Mouse (Mus musculus) ovary, adult 2 months (tissue): ENCODE data around the gene Tmem198b. TPM values are rescaled to one million over a fixed set of nuclear protein-coding genes. Genes with fewer than 3 reads are reported as not detected.

Experiments
- polyA plus RNA-seq: library from polyadenylated mRNA; depleted of rRNA; stranded (reverse); fragments of >200 nt; gene quantifications from 2 replicates; pipeline ENCODE4 v1.2.3, GENCODE M21; 2012; rRNA removed

The Tmem198b gene
- 34.2 and 35.6 TPM in 2 replicates for polyA plus RNA-seq

GRCm38 (mm10) chr10:128804271-128805091 is at the start of gene Tmem198b:
Gene Tmem198b, minus strand, starts transcription at chr10:128804370.

GRCm38 (mm10) chr10:128821358-128822056 is 17.3 kb upstream of the Tmem198b start, which contains the start of gene Ormdl2:
Gene Ormdl2, minus strand, starts transcription at chr10:128821645.

DNA sequence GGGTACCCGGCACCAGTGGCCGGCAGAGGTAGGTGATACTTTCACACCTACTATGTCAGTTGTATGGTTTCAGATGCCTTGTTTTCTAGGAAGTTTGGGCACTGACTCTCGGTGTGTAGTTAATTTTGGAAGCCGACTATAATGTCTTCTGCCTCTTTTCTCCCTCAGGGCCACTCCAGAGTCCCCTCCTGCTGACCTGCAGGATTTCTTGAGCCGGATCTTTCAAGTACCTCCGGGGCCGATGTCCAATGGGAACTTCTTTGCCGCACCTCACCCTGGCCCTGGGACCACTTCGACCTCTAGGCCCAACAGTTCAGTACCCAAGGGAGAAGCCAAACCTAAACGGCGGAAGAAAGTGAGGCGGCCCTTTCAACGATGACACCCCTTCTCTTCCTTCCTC is 12.9 kb upstream of the Tmem198b start, which contains the start of gene Sarnp:
Gene Sarnp (plus strand): TSS at position 301 of the 400 bp plus-strand sequence.

DNA sequence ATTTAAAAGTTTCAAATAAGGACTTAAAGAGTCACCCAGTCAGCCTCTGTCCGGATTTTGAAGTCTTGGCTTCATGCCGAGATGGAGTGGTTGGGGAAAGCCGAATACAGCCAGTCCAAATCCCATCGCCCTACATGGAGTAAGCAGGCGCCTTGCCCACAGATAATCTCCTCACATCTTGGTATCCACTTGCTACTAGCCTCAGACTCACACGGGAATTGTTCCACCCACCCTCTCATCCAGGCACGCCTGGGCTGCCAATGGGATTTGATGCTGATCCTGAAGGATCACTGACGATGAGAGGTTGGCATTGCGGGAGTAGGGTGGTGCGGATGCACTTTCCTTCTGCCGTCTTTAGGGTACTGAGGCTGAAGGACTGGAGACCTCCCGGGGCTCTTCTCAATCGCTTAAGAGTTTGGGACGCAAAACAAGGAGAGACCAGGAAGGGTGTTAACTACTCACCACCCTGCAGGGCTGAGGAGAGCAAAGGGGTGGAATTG is 349 bp downstream of the Tmem198b start, which contains the start of gene Dnajc14:
Gene Dnajc14 (plus strand): TSS at position 292 of the 500 bp plus-strand sequence.

GRCm38 (mm10) chr10:128790398-128791124 is 13.6 kb downstream of the Tmem198b start, which contains the start of gene Mmp19:
Gene Mmp19, plus strand, starts transcription at chr10:128790910.

Other genes with a start within 250 kb of the Tmem198b start
- 14.1 and 17.1 TPM in 2 replicates for gene Pa2g4, start 238.4 kb downstream of the Tmem198b start, polyA plus RNA-seq
- gene Erbb3, start 214.7 kb downstream of the Tmem198b start, polyA plus RNA-seq = 6.8 and 6.9 TPM in 2 replicates
- 1,277 and 1,434 TPM in 2 replicates for gene Rps26, start 177.6 kb downstream of the Tmem198b start, polyA plus RNA-seq
- 2.2 and 3.8 TPM in 2 replicates for gene Ikzf4, start 158.4 kb downstream of the Tmem198b start, polyA plus RNA-seq
- gene Suox, start 130.3 kb downstream of the Tmem198b start, polyA plus RNA-seq = 6.7 and 11.9 TPM in 2 replicates
- gene Rab5b, start 108.1 kb downstream of the Tmem198b start, polyA plus RNA-seq = 68.7 and 73.1 TPM in 2 replicates
- 1.5 and 1.9 TPM in 2 replicates for gene Pmel, start 100.2 kb downstream of the Tmem198b start, polyA plus RNA-seq
- gene Cdk2, start 99.3 kb downstream of the Tmem198b start, polyA plus RNA-seq = 17.5 and 21.4 TPM in 2 replicates
- gene Dgka, start 59.5 kb downstream of the Tmem198b start, polyA plus RNA-seq = 14.3 and 18.2 TPM in 2 replicates
- gene Pym1, start 56.5 kb downstream of the Tmem198b start, polyA plus RNA-seq = 20.8 and 23.0 TPM in 2 replicates
- gene Mmp19, start 13.5 kb downstream of the Tmem198b start, polyA plus RNA-seq = 10.0 and 11.3 TPM in 2 replicates
- gene Dnajc14, start 308 bp downstream of the Tmem198b start, polyA plus RNA-seq = 10.4 and 10.8 TPM in 2 replicates
- gene Sarnp, start 13.0 kb upstream of the Tmem198b start, polyA plus RNA-seq = 1.6 and 4.1 TPM in 2 replicates
- 30.3 and 44.4 TPM in 2 replicates for gene Ormdl2, start 17.3 kb upstream of the Tmem198b start, polyA plus RNA-seq
- 4.8 and 5.4 TPM in 2 replicates for gene Gdf11, start 87.3 kb upstream of the Tmem198b start, polyA plus RNA-seq
- gene Cd63, start 96.6 kb upstream of the Tmem198b start, polyA plus RNA-seq = 152 and 168 TPM in 2 replicates
- 34.5 and 43.3 TPM in 2 replicates for gene Rdh5, start 118.5 kb upstream of the Tmem198b start, polyA plus RNA-seq
- gene Bloc1s1, start 119.7 kb upstream of the Tmem198b start, polyA plus RNA-seq = 242 and 261 TPM in 2 replicates
- gene Itga7, start 129.4 kb upstream of the Tmem198b start, polyA plus RNA-seq = 36.2 and 36.9 TPM in 2 replicates
- gene Mettl7b, start 156.6 kb upstream of the Tmem198b start, polyA plus RNA-seq = 0.59 and 1.1 TPM in 2 replicates
- not detected in 2 replicates for gene Olfr9, start 185.1 kb upstream of the Tmem198b start, polyA plus RNA-seq
- not detected in 2 replicates for gene Olfr763, start 206.4 kb upstream of the Tmem198b start, polyA plus RNA-seq
- not detected in 2 replicates for gene Olfr764-ps1, start 235.5 kb upstream of the Tmem198b start, polyA plus RNA-seq
- not detected in 2 replicates for gene Olfr765, start 245.6 kb upstream of the Tmem198b start, polyA plus RNA-seq